Mouse (Mus musculus) C2C12 (cell line): ENCODE results near the gene Pabpn1l.

ENCODE experiments used
- CEBPB ChIP-seq: IDR thresholded peaks from one replicate; pipeline ENCODE4 v1.6.1; 2011; ENCODE audit warnings: low read depth, mild to moderate bottlenecking, control low read depth, moderate library complexity
- CTCF ChIP-seq: IDR thresholded peaks from one replicate; pipeline ENCODE4 v1.5.1; 2011; ENCODE audit not compliant: control insufficient read depth, insufficient read depth, insufficient read length
- FOSL1 ChIP-seq: IDR thresholded peaks from one replicate; pipeline ENCODE4 v1.8.0; 2011; ENCODE audit warnings: mild to moderate bottlenecking, low read length; ENCODE audit not compliant: poor library complexity, insufficient read depth, severe bottlenecking
- MAX ChIP-seq: IDR thresholded peaks from one replicate; pipeline ENCODE4 v1.6.1; 2011; ENCODE audit warnings: mild to moderate bottlenecking, control low read depth
- MYOD1 ChIP-seq: IDR thresholded peaks from one replicate; pipeline ENCODE4 v1.6.1; 2011; ENCODE audit warnings: low read depth; ENCODE audit not compliant: control insufficient read depth, insufficient read length
- MYOG ChIP-seq: IDR thresholded peaks from one replicate; pipeline ENCODE4 v1.6.1; 2011; ENCODE audit not compliant: control insufficient read depth, insufficient read length; ENCODE audit errors: extremely low read depth
- USF1 ChIP-seq: IDR thresholded peaks from one replicate; pipeline ENCODE4 v1.6.1; 2011; ENCODE audit warnings: low read depth, mild to moderate bottlenecking, control low read depth, moderate library complexity

DNA sequence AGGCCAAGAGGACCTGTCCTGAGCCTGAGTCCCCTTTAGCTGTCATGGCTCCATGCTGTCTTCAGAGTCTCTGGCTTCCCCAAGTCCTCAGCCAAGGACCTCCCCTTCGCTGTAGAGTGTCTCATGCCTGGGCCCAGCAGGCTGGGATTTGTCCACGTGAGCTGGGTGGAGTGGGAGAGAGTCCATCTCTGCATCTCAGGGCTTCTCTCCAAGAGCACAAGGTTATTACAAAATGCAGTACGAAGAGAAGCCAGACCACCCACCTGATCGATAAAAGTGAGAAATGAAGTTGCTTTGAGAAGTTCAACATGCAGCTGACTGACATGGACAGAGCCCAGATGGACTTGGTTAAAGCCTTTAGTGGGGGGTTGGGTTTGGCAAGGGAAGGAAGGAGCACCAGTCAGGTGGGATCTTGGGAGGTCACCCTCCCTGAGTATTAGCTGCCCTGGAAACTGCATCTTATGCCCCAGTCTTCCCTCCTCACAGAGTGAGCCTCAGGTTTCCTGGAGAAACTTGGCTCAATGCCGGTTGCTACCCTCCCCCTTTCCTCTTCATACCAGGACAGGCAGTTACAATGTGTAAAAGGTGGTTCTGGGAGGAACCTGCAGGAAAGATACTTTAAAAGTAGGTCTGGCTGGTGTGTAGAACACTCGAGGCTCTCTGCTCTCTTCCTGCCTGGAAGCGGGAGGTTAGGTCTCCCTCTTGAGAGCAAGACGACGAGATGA is 6.2 kb downstream of the Pabpn1l start:
- TF ChIP-seq MAX (no peak), CTCF (no peak), CEBPB (no peak), USF1 (no peak), FOSL1 (no peak), MYOD1 (no peak), MYOG (no peak)
